Mouse (Mus musculus) liver, embryonic 11.5 days (tissue): Measurements from ENCODE around the gene Ddx58. TPM values are rescaled to one million over a fixed set of nuclear protein-coding genes. Genes with fewer than 3 reads are reported as not detected.
A peak's percentile ranks its signal among the peaks of the same experiment; 100 is the strongest.

ENCODE experiments used
- ATAC-seq: fragments of 200-750 bp; cut with Nextera tagmentation; replicated peaks from 2 replicates; pipeline ENCODE4 v1.8.0; 2017; ENCODE audit warnings: moderate number of reproducible peaks, mild to moderate bottlenecking, moderate TSS enrichment, moderate library complexity; ENCODE audit not compliant: low FRiP score
- DNase-seq: peaks from one replicate; pipeline ENCODE4 v3.0.0-alpha.2; 2017; ENCODE audit warnings: low spot score
- H3K27ac ChIP-seq: fragments of 300-500 bp; sonication (generic); 2 replicates; pipeline ENCODE4 v1.5.1; 2014; ENCODE audit warnings: mild to moderate bottlenecking, low read depth, low read length, control low read depth
- H3K27me3 ChIP-seq: fragments of 300-500 bp; sonication (generic); replicated peaks from 2 replicates; pipeline ENCODE4 v1.6.1; 2014; ENCODE audit warnings: low read length, mixed read lengths; ENCODE audit not compliant: control insufficient read depth, insufficient read depth
- H3K36me3 ChIP-seq: fragments of 300-500 bp; sonication (generic); 2 replicates; pipeline ENCODE4 v1.6.1; 2014; ENCODE audit warnings: mild to moderate bottlenecking, low read length, moderate library complexity, mixed read lengths; ENCODE audit not compliant: control insufficient read depth, insufficient read depth
- H3K4me1 ChIP-seq: fragments of 300-500 bp; sonication (generic); replicated peaks from 2 replicates; pipeline ENCODE4 v1.6.1; 2014; ENCODE audit warnings: low read length, mixed read lengths; ENCODE audit not compliant: control insufficient read depth, insufficient read depth
- H3K4me2 ChIP-seq: fragments of 300-500 bp; sonication (generic); 2 replicates; pipeline ENCODE4 v1.6.1; 2014; ENCODE audit warnings: mild to moderate bottlenecking, control low read depth, moderate library complexity
- H3K4me3 ChIP-seq: fragments of 300-500 bp; sonication (generic); 2 replicates; pipeline ENCODE4 v1.5.1; 2014; ENCODE audit warnings: low read depth, low read length, control low read depth
- H3K9ac ChIP-seq: fragments of 300-500 bp; sonication (generic); 2 replicates; pipeline ENCODE4 v1.6.1; 2014; ENCODE audit warnings: low read depth, low read length, control low read depth
- H3K9me3 ChIP-seq: fragments of 300-500 bp; sonication (generic); 2 replicates; pipeline ENCODE4 v1.6.1; 2016; ENCODE audit warnings: low read length, inconsistent platforms, mixed read lengths; ENCODE audit not compliant: control insufficient read depth
- WGBS: fragments of 180-500 bp; shearing (Covaris S2); extraction: QIAGEN DNeasy Blood & Tissue Kit; methylation state at CpG from one replicate; pipeline ENCODE4 v1.1.7; 2014; 5-methylcytosine and 5-hydroxymethylcytosine counted together
- polyA plus RNA-seq: library from polyadenylated mRNA; unstranded; fragments of >200 nt; fragmentation: Nextera tagmentation; extraction: Ambion mirVana; gene quantifications from 2 replicates; pipeline ENCODE4 v1.2.1, GENCODE M21; 2014

The Ddx58 gene
- polyA plus RNA-seq, 1 experiment from 2014 or later = 2.9 TPM

DNA sequence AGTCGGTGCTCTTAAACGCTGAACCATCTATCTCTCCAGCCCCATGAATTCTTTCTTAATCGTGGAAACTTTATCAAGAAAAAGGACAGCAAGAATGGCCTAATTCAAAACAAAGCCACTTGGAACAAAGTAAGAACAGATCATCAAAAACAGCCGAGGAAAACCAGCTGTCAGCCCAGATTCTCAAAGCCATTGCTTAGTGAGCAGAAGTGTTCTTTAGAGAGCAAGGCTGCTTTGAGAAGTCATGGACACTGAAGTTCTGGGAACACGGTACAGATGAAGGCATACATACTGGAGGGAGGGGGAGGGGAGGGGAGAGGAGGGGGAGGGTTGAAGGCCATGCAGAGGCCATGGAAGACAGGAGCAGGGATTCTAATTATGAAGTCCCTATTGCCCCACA is 13.5 kb downstream of the Ddx58 start:
- H3K27me3 ChIP-seq = peaks cover 7% of the 10 kb centered on the region
- H3K9ac ChIP-seq = no peak overlapping the region
- ATAC-seq (no peak), DNase-seq (no peak)
- H3K36me3 ChIP-seq = no peaks in the 10 kb centered on the region
- H3K27ac ChIP-seq = no peak overlapping the region
- H3K9me3 ChIP-seq = no peaks in the 10 kb centered on the region
- H3K4me3 ChIP-seq = no peak overlapping the region
- no peaks in the 10 kb centered on the region for H3K4me1 ChIP-seq
- WGBS = 73% methylated on average over 5 of the region's 5 CpGs
- H3K4me2 ChIP-seq = no peak overlapping the region

DNA sequence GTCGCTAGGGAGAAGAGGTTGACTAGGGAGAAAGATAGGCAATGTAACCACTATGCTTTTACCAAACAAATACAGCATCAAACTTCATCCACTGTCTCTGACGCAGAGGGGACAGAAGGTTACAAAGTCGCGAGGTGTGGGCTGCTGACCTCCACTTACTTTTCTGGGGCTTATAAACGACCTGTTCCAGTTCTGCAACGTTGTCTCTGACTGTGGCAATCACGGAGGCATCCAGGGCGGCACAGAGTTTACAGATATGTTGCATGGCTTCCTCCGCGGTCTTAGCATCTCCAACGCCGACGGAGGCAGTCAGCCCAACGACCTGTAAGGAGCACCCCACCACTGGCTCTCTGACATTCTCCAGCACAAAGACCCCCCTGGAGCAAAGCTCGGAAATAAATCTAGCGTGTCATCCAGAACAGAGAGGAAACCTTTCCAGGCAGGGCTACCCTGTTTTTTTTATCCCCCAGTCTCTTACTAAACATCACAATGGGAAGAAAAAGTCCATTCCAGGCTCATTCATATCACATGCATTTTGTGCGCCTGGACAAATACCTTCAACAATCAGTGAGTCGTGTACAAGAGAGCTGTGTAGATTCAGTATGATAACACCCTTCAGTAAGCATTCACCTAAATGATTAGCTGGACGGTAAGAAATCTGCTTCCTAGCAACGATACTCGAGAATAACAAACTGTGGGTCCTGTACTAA is 17.6 kb downstream of the Ddx58 start:
- DNase-seq (no peak), ATAC-seq (no peak)
- no peaks in the 10 kb centered on the region for H3K36me3 ChIP-seq
- H3K27me3 ChIP-seq = peaks cover 10% of the 10 kb centered on the region
- H3K4me2 ChIP-seq = no peak overlapping the region
- H3K9me3 ChIP-seq = no peaks in the 10 kb centered on the region
- WGBS = 43% methylated on average over 21 of the region's 21 CpGs
- H3K4me3 ChIP-seq = no peak overlapping the region
- no peak overlapping the region for H3K9ac ChIP-seq
- H3K27ac ChIP-seq = no peak overlapping the region
- no peaks in the 10 kb centered on the region for H3K4me1 ChIP-seq

DNA sequence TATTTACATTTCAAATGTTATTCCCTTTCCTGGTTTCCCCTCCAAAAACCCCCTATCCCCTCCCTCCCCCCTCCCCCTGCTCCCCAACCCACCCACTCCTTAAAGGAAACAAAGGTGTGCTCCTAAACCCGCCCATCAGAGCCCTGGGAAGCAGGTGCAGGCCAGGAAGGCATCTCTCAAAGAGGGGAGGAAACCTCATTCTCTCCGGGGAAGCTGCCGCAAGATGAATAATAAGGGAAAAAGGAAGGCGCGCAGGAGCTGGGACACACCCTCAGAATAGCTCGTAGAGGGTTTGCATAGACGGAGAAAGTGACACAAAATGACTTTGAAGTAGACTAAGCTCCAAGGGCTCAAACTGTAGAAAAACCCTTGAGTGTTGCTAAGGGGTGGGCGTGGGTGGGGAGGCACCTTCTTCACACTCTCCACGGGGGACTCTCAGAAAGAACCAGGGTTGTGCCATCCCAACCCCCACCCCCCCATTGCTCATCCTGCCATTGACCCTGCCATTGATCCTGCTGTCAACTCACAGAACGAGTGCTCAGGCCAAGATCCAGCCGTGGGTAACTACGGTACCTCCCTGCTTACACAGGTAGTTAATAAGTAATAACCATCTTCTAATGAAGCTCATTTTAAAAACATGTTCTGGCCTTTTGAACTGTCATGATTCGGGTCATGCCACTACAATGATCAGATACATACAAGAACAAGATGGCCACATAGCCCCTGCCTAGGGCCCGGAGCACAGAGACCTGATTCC is 18.4 kb downstream of the Ddx58 start:
- WGBS = 28% methylated on average over 14 of the region's 14 CpGs
- Histone ChIP-seq H3K27ac (no peak overlapping the region), H3K9ac (no peak overlapping the region), H3K4me1 (no peaks in the 10 kb centered on the region), H3K27me3 (peaks cover 10% of the 10 kb centered on the region), H3K4me2 (no peak overlapping the region; the same call in 1 of the 2 replicates), H3K4me3 (no peak overlapping the region), H3K36me3 (no peaks in the 10 kb centered on the region), H3K9me3 (no peaks in the 10 kb centered on the region)
- DNase-seq = no peak
- no peak for ATAC-seq

DNA sequence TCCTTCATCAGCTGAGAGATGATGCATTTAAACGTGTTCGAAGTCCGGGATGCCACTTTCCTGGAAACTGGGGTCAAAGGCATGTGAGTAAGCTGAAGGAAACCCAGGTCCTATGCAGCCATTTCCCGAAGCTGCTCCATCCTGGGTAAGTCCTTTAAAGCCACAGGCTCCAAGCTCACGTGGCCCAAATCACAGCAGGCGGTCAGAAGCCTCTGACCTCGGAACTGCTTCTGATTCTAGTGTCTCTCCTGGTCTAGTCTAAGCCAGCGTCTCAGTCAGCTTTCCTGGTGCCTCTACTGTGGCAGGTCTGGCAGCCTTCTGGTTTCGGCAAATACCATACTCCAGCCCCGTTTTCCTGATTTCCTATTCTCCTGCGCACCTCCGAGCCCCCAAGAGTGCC is 19.2 kb downstream of the Ddx58 start:
- Histone ChIP-seq H3K4me1 (no peaks in the 10 kb centered on the region), H3K4me2 (peak overlapping the region; percentile 35), H3K36me3 (no peaks in the 10 kb centered on the region), H3K4me3 (no peak overlapping the region), H3K27me3 (peaks cover 10% of the 10 kb centered on the region), H3K27ac (no peak overlapping the region), H3K9me3 (no peaks in the 10 kb centered on the region), H3K9ac (no peak overlapping the region)
- 18% methylated on average over 12 of the region's 12 CpGs for WGBS
- DNase-seq (no peak), ATAC-seq (no peak)

DNA sequence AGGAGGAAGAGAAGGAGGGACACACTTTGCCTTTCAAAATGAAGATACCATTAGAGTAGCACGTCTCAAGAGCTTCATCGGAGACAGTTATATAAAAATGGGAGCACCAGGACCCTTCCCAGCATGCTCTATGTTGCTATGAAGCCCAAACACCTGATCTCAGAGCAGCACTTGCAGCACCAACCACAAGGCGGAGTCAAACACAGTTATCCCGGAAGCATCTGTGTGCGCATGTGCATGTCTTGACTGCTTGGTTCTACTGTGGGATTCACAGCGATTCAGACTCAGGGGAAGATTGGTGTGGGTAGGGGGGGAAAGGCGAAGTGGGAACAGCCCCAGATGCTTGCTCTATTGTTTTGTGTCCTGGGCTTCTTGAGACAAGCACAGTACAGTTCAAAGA is 21.2 kb downstream of the Ddx58 start:
- Histone ChIP-seq H3K4me2 (no peak overlapping the region), H3K9me3 (no peaks in the 10 kb centered on the region), H3K4me3 (no peak overlapping the region), H3K4me1 (no peaks in the 10 kb centered on the region), H3K36me3 (no peaks in the 10 kb centered on the region), H3K27ac (no peak overlapping the region), H3K27me3 (peaks cover 10% of the 10 kb centered on the region), H3K9ac (no peak overlapping the region)
- 66% methylated on average over 7 of the region's 7 CpGs for WGBS
- ATAC-seq (no peak; the same call in 1 of the 2 replicates), DNase-seq (no peak)

DNA sequence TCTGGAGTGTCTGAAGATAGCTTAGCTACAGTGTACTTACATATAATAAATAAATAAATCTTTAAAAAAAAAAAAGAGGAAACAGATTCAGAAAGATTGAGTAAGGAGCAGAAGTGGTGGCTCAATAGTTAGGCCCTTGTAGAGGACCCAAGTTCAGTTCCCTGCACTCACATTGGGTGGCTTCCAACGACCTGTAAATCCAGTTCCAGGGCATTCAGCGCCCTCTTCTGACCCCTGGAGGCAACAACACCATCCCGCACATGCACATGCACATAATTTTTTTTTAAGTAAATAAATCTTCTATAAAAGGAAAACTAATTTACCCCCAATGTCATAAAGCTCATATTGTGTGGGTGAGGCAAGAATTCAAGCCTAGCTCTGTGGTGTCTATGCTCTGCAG is 21.7 kb downstream of the Ddx58 start:
- Histone ChIP-seq H3K4me3 (no peak overlapping the region), H3K4me1 (no peaks in the 10 kb centered on the region), H3K36me3 (no peaks in the 10 kb centered on the region), H3K27ac (no peak overlapping the region), H3K9ac (no peak overlapping the region), H3K9me3 (no peaks in the 10 kb centered on the region), H3K27me3 (peaks cover 10% of the 10 kb centered on the region), H3K4me2 (no peak overlapping the region)
- ATAC-seq (no peak), DNase-seq (no peak)
- 51% methylated on average over 3 of the region's 3 CpGs for WGBS

DNA sequence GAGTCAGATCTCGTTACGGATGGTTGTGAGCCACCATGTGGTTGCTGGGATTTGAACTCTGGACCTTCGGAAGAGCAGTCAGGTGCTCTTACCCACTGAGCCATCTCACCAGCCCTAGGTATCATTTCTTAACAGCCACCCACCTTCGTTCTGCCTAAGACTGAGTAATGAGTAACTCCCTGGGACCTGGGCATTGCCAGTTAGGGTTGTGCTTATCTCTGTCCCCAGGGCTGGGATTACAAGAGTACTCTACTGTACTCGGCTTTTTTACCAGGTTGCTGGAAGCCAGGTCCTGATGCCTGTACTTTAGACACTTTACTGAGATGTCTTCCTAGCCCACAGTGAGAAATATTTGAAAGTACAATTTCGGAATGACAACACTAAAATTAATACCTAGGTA is 27.5 kb downstream of the Ddx58 start:
- no peak overlapping the region for H3K27ac ChIP-seq
- no peaks in the 10 kb centered on the region for H3K36me3 ChIP-seq
- H3K4me3 ChIP-seq = no peak overlapping the region
- 75% methylated on average over 4 of the region's 6 CpGs for WGBS
- no peaks in the 10 kb centered on the region for H3K27me3 ChIP-seq
- DNase-seq (no peak), ATAC-seq (no peak)
- no peaks in the 10 kb centered on the region for H3K9me3 ChIP-seq
- no peak overlapping the region for H3K9ac ChIP-seq
- no peaks in the 10 kb centered on the region for H3K4me1 ChIP-seq
- no peak overlapping the region for H3K4me2 ChIP-seq

DNA sequence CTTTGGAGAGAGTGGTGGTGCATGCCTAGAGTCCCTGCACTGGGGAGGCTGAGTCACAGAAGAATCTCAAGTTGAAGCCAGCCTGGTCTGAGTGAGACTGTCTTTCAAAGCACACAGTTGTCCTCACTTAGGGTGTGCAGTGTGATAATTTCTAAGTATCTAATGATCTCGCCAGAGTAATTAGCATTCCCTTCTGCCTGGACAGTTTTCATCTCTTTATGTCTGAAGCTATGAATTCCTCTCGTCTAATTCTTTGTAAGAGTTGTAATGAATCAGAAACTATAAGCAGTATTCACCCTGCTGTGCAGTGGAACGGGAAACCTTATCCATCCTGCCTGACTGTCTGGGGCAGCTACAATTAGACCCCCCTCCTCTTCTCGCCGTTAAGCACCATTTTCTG is 31.9 kb downstream of the Ddx58 start:
- no peak overlapping the region for H3K27ac ChIP-seq
- no peak for DNase-seq
- no peaks in the 10 kb centered on the region for H3K4me1 ChIP-seq
- no peak overlapping the region for H3K4me2 ChIP-seq
- no peaks in the 10 kb centered on the region for H3K36me3 ChIP-seq
- H3K27me3 ChIP-seq = no peaks in the 10 kb centered on the region
- 90% methylated on average over 5 of the region's 5 CpGs for WGBS
- no peak overlapping the region for H3K9ac ChIP-seq
- ATAC-seq = no peak
- H3K9me3 ChIP-seq = no peaks in the 10 kb centered on the region
- no peak overlapping the region for H3K4me3 ChIP-seq
